Mouse (Mus musculus): Measurements from ENCODE around the gene Tubb1. TPM values are rescaled to one million over a fixed set of nuclear protein-coding genes. Genes with fewer than 3 reads are reported as not detected.

Tubb1 gene
- polyA plus RNA-seq, 1 experiment from 2014 or later = 3.4 TPM

DNA sequence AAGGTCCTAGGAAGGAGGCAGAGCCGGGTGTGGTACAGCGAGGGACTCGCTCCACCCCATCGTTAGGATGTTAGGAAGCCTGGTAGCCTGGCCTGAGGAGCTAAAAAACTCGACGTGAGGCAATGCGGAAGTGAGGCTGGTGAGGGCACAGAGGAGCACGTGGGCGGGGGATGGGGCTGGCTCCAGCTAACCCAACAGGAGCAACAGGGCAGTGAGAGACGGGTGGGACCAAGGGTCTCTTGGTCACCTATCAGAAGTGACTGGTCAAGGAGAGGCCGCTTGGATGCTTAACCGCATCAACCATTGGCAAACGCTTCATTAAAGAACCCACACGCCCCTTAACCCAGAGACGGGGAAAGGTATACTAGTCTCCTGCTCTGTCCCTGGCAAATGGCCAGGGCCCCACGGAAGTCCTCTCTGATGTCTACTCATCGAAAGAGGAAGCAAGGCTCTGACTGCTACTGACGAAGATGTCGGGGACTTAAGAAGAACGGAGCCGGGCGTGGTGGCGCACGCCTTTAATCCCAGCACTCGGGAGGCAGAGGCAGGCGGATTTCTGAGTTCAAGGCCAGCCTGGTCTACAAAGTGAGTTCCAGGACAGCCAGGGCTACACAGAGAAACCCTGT lies 14.3 kb upstream of the Tubb1 start:
- H3K36me3 ChIP-seq = peaks cover 20% of the 10 kb centered on the region; the same call in 1 of the 2 replicates
- H3K9me3 ChIP-seq (replicated peaks) = no peaks in the 10 kb centered on the region
- peaks cover 21% of the 10 kb centered on the region for H3K4me1 ChIP-seq
- ATAC-seq (ENCODE audit: low FRiP score) = no peak
- 92% methylated on average over 26 of the region's 26 CpGs for WGBS
- H3K9ac ChIP-seq = no peak overlapping the region
- no peak overlapping the region for H3K4me2 ChIP-seq (replicated peaks)
- H3K27me3 ChIP-seq = 0 out of 2 replicates have a peak, but pooled peaks cover 5% of the 10 kb centered on the region
- H3K4me3 ChIP-seq = no peak overlapping the region
- H3K27ac ChIP-seq = no peak overlapping the region

DNA sequence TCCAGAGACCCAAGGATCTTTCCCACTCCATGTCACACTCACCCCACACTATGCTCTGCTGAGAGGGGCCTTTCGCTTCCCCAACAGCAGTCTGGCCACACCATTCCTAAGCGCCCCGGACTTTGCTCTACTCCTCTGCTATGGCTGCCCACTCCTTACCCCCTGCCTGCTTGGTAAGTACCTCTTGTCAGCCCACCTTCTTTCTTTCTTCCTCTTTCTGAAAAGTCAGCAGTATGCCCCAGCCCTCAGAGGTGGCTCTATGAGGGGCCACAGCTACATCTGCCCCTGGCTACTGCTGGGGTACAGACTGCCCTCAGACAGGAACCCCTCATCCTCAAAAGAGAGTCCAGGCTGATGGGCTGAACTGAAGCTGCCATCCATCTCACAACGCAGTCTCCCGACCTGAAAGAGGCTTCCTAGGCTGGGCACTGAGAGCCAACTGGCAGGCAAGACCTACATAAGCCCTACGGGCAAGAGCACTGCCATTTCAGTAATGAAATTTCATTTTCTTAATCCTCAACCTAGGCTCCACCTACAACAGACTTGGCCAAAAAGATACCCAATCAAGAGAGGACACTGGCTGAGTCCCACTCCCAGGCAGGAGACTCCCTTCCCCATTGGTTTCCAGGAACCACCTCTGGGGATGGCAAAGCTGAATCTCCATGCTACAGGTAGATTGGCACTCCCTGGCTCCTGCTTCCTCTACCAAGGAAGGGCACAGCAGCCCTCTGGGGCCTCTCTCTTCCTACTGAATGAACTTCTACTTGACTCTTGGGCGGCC lies 13.4 kb upstream of the Tubb1 start:
- Histone ChIP-seq H3K4me3 (no peak overlapping the region), H3K4me2 (replicated peaks) (no peak overlapping the region), H3K4me1 (peaks cover 21% of the 10 kb centered on the region), H3K27me3 (0 out of 2 replicates have a peak, but pooled peaks cover 5% of the 10 kb centered on the region), H3K27ac (no peak overlapping the region), H3K36me3 (peaks cover 20% of the 10 kb centered on the region; the same call in 1 of the 2 replicates), H3K9ac (no peak overlapping the region), H3K9me3 (replicated peaks) (no peaks in the 10 kb centered on the region)
- 96% methylated on average over 7 of the region's 7 CpGs for WGBS
- no peak for ATAC-seq (ENCODE audit: low FRiP score)

DNA sequence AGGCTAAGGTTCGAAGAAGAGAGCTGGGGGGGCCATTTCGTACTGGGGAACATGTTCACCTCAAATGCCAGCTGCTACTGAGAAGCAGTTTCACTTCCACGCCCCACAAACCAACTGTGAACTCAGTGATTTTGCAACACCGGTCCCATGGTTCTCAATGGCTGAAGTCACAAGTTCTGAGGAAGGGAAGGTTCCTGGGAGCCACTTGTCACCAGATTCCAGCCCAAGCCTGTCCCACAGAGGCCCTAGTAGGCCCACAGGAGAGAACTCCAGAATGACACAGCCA lies 12.9 kb upstream of the Tubb1 start:
- 97% methylated on average over 4 of the region's 4 CpGs for WGBS
- no peak overlapping the region for H3K27ac ChIP-seq
- H3K4me1 ChIP-seq = peaks cover 21% of the 10 kb centered on the region
- H3K4me3 ChIP-seq = no peak overlapping the region
- peaks cover 17% of the 10 kb centered on the region; the same call in 1 of the 2 replicates for H3K36me3 ChIP-seq
- H3K27me3 ChIP-seq = 0 out of 2 replicates have a peak, but pooled peaks cover 5% of the 10 kb centered on the region
- peak overlapping the region; percentile 75 for H3K4me2 ChIP-seq (replicated peaks)
- H3K9me3 ChIP-seq (replicated peaks) = no peaks in the 10 kb centered on the region
- ATAC-seq (ENCODE audit: low FRiP score) = no peak
- H3K9ac ChIP-seq = no peak overlapping the region

DNA sequence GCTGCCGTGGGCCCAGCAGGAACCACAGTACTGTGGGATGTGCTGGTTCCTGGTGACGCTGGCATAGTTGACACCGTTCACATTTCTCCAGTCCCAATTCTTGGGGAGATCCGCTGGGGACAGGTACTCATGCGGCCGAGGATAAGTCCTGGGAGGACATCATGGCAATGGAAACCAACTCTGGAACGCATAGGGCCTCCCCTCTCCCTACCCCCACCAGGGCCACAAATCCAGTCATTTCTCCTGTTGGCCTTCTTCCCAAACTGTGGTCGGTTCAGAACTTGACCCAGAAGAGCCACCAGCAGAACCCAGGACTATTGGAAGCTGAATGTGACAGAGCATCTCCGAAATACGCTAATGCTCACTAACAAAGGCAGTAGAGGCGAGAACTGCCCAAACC lies 12.3 kb upstream of the Tubb1 start:
- peak overlapping the region; percentile 65; the same call in 1 of the 2 replicates for H3K9ac ChIP-seq
- H3K36me3 ChIP-seq = peaks cover 13% of the 10 kb centered on the region; the same call in 1 of the 2 replicates
- 69% methylated on average over 11 of the region's 11 CpGs for WGBS
- 0 out of 2 replicates have a peak, but pooled peaks cover 5% of the 10 kb centered on the region for H3K27me3 ChIP-seq
- ATAC-seq (ENCODE audit: low FRiP score) = no peak; the same call in none of the 2 replicates
- peak overlapping the region; percentile 75 for H3K4me2 ChIP-seq (replicated peaks)
- H3K27ac ChIP-seq = 0 out of 2 replicates have a peak overlapping the region, but pooled peaks have one; percentile 55
- H3K4me3 ChIP-seq = peak overlapping the region; percentile 51
- H3K9me3 ChIP-seq (replicated peaks) = no peaks in the 10 kb centered on the region
- peaks cover 24% of the 10 kb centered on the region for H3K4me1 ChIP-seq

DNA sequence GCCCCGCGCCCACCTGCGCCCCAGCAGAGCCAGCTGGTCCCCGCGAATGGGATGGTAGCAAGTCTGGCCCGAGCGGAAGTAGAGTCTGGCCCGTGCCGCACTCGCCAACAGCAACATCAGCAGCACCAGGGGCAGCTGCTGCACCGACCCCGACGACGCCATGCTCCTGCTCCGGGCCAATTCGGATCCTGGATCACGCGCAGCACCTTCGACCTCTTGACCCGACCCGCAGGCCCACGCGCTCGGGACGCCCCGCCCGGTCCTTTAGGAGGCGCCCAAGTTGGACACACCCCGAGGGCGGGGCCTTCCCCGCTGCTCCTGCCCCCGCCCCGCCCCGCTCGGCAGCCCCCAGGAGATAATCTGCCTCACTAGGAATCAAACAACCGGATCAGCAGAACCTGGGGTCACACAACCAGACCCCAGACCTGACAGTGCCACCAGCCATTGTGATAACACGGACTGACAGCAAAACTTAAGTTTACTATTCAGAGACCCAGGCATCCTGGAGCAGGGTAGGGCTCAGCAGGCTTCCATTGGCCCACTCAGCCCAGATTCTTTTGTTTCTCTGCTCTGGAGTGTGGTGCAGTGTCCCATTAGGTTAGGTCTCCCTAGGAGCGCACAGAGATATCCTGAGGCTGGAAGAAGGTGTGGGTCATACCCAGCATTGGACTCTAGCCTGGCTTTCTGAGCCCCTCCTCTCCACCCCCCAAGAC lies 11.6 kb upstream of the Tubb1 start, which contains the start of gene Ctsz:
TSS of gene Ctsz (minus strand) at position 303 of the 713 bp plus-strand sequence.
- peak within 1 kb of the TSS; percentile 65 for H3K9ac ChIP-seq
- peak; percentile 81 for ATAC-seq (ENCODE audit: low FRiP score)
- 0 out of 2 replicates have a peak within 1 kb of the TSS, but pooled peaks have one; percentile 55 for H3K27ac ChIP-seq
- H3K4me3 ChIP-seq = peak within 1 kb of the TSS; percentile 51
- WGBS = under 1% methylated on average over 38 of the region's 38 CpGs
- peak within 1 kb of the TSS; percentile 75 for H3K4me2 ChIP-seq (replicated peaks)
- peaks cover 7% of the 10 kb centered on the region; the same call in 1 of the 2 replicates for H3K36me3 ChIP-seq
- H3K27me3 ChIP-seq = peaks cover 5% of the 10 kb centered on the region; the same call in 1 of the 2 replicates
- H3K9me3 ChIP-seq (replicated peaks) = no peaks in the 10 kb centered on the region
- peaks cover 25% of the 10 kb centered on the region for H3K4me1 ChIP-seq

DNA sequence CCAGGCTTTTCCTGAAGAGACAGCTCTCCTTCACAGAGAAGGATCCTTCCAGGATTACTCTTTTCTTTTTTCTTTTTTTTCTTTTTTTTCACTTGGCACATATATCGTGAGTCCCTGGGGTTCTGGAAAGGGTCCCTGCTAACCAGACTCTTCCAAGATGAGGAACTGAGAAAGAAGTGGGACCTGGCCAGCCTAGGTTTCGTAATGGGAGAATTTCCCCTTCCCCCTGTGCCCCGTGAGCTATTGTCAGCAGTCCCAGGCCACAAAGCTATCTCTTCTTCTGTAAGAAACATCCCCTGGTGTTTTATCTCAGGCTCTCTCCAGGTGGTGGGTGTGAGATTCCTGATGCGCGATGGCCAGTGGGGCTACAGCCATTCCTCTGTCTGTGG lies 11.1 kb upstream of the Tubb1 start:
- Histone ChIP-seq H3K36me3 (peaks cover 7% of the 10 kb centered on the region; the same call in 1 of the 2 replicates), H3K9me3 (replicated peaks) (no peaks in the 10 kb centered on the region), H3K9ac (peak overlapping the region; percentile 65; the same call in 1 of the 2 replicates), H3K27ac (no peak overlapping the region), H3K4me1 (peaks cover 25% of the 10 kb centered on the region), H3K4me2 (replicated peaks) (peak overlapping the region; percentile 75), H3K27me3 (peaks cover 5% of the 10 kb centered on the region; the same call in 1 of the 2 replicates), H3K4me3 (no peak overlapping the region)
- 54% methylated on average over 5 of the region's 5 CpGs for WGBS
- ATAC-seq (ENCODE audit: low FRiP score) = no peak

DNA sequence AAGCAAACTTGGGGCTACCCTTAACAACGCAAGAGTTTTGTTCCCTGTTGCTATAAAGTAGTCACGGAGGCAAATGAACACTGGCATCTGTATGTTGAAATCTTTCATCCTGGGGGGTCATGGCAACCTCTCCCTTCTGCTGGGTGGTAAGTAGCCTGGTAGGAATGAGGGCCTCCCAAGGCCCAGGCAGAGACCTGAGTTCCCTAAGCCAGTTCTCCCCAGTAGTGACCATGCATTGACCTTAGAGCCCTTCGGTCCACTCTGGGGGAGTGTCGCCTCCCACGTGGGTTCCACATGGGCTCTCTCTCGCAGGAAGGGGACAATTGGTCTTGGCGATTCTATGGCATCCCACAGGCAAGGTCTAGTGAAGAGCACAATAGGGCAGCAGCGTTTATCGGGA lies 10.5 kb upstream of the Tubb1 start:
- Histone ChIP-seq H3K4me3 (no peak overlapping the region), H3K27ac (no peak overlapping the region), H3K4me1 (peaks cover 25% of the 10 kb centered on the region), H3K27me3 (peaks cover 5% of the 10 kb centered on the region; the same call in 1 of the 2 replicates), H3K9me3 (replicated peaks) (no peaks in the 10 kb centered on the region), H3K36me3 (peaks cover 7% of the 10 kb centered on the region; the same call in 1 of the 2 replicates), H3K9ac (no peak overlapping the region), H3K4me2 (replicated peaks) (no peak overlapping the region)
- 77% methylated on average over 9 of the region's 9 CpGs for WGBS
- no peak for ATAC-seq (ENCODE audit: low FRiP score)

DNA sequence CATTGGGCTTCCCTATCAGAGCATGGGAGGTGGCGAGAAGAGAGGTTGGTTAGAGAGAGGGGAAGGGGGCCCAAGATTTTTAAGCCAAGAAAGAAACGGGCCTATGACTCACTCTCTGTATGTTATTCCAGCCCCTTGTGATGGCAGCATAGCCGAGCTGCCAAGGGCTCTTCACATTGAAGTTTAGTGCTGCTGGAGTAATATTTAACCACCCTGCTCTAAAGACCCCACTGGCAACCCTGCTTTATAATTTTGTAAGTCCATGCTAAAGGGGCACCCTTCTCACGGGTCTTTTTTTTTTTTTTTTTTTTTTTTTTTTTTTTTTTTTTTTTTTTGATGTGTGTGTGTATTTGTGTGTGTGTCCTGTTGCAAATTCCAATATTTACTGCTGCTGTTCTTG lies 8.6 kb upstream of the Tubb1 start:
- no peak for ATAC-seq (ENCODE audit: low FRiP score)
- H3K36me3 ChIP-seq = no peaks in the 10 kb centered on the region
- H3K9ac ChIP-seq = no peak overlapping the region
- H3K4me1 ChIP-seq = peaks cover 31% of the 10 kb centered on the region
- H3K9me3 ChIP-seq (replicated peaks) = no peaks in the 10 kb centered on the region
- WGBS = 81% methylated on average over 4 of the region's 4 CpGs
- no peak overlapping the region for H3K27ac ChIP-seq
- no peak overlapping the region for H3K4me3 ChIP-seq
- H3K4me2 ChIP-seq (replicated peaks) = no peak overlapping the region
- peaks cover 5% of the 10 kb centered on the region; the same call in 1 of the 2 replicates for H3K27me3 ChIP-seq

DNA sequence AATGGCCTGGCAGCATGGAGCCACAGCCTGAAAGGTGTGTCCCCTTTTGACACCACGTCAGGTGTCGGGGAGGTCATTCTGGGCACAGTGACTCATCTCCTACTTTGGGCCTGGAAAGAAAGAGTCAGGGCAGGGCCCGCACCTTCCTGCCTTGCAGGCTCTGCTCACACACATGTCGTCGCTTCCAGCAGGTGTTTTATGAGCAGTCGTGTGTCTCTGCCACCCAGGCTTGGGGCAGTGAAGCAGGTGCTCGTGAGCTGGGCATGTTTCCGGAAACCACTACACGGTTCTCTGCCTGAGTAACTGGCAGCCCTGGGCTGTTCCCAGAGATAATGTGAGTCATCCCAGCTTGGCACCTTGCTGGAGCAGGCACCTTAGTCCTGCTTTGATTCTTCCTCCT lies 8.0 kb upstream of the Tubb1 start:
- H3K9me3 ChIP-seq (replicated peaks) = no peaks in the 10 kb centered on the region
- peaks cover 30% of the 10 kb centered on the region for H3K4me1 ChIP-seq
- 86% methylated on average over 9 of the region's 9 CpGs for WGBS
- H3K27ac ChIP-seq = no peak overlapping the region
- peaks cover 5% of the 10 kb centered on the region; the same call in 1 of the 2 replicates for H3K27me3 ChIP-seq
- H3K9ac ChIP-seq = no peak overlapping the region
- H3K36me3 ChIP-seq = no peaks in the 10 kb centered on the region
- no peak overlapping the region for H3K4me2 ChIP-seq (replicated peaks)
- no peak overlapping the region for H3K4me3 ChIP-seq
- no peak for ATAC-seq (ENCODE audit: low FRiP score)

DNA sequence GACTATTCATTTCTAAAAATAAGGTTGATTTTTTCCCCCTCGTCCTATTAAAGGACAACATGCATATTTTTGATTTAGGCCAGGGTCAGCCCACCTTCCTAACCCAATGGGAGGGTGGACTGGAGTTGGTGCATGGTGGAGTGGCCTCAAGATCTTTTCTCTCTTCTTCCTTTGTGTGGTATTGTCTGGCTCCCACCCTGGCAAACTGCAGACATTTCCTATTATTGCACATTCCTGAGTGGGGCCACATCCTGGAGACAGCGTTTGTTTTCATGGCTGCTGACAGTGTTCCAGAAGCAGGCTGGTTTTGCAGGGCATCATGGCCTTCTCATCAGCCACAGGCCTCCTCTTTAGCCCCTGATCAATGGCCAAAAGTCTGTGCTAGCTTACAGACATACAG lies 7.4 kb upstream of the Tubb1 start:
- peaks cover 5% of the 10 kb centered on the region; the same call in 1 of the 2 replicates for H3K27me3 ChIP-seq
- H3K36me3 ChIP-seq = no peaks in the 10 kb centered on the region
- no peak overlapping the region for H3K9ac ChIP-seq
- H3K4me3 ChIP-seq = no peak overlapping the region
- ATAC-seq (ENCODE audit: low FRiP score) = no peak
- H3K9me3 ChIP-seq (replicated peaks) = no peaks in the 10 kb centered on the region
- no peak overlapping the region for H3K27ac ChIP-seq
- 43% methylated on average over 2 of the region's 2 CpGs for WGBS
- H3K4me2 ChIP-seq (replicated peaks) = no peak overlapping the region
- H3K4me1 ChIP-seq = peaks cover 24% of the 10 kb centered on the region

DNA sequence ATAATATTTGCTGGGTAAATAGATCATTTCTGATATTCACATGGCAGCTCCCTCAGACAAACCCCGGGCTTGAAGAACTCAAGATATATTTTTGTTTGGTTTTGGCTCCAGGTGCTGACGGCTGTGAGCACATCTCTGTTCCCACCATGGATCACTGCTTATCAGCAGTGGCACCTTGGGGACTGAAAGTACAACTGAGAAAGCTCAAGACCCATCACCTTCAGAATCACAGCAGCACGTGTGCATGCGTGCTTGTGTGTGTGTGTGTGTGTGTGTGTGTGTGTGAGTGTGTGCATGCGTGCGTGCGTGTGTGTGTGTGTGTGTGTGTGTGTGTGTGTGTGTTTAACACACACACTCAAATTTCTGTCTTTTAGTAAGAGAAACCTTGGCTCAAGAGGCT lies 6.1 kb upstream of the Tubb1 start:
- ATAC-seq (ENCODE audit: low FRiP score) = no peak
- no peaks in the 10 kb centered on the region for H3K36me3 ChIP-seq
- H3K27ac ChIP-seq = no peak overlapping the region
- no peak overlapping the region for H3K4me3 ChIP-seq
- peaks cover 12% of the 10 kb centered on the region; the same call in 1 of the 2 replicates for H3K4me1 ChIP-seq
- no peak overlapping the region for H3K4me2 ChIP-seq (replicated peaks)
- H3K9ac ChIP-seq = no peak overlapping the region
- H3K9me3 ChIP-seq (replicated peaks) = no peaks in the 10 kb centered on the region
- 79% methylated on average over 7 of the region's 7 CpGs for WGBS
- H3K27me3 ChIP-seq = peaks cover 5% of the 10 kb centered on the region; the same call in 1 of the 2 replicates

DNA sequence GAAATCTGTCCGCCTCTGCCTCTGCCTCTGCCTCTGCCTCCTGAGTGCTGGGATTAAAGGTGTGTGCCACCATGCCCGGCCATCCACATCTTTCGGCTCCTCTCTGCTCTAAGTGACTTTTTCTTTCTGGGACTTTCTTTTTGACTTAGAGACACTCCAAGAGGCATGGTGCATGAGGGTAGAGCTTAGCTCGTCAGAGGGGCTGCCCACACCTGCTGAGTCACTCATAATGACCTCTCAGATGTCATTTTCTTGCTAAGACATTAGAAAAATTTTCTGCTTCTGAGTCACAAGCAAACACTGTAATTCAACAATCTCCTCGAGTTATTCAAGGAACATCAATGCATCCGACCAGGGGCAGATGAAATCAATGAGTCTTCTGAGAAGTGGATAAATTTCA lies 5.5 kb upstream of the Tubb1 start:
- Histone ChIP-seq H3K27ac (no peak overlapping the region), H3K4me3 (no peak overlapping the region), H3K27me3 (peaks cover under 1% of the 10 kb centered on the region; the same call in 1 of the 2 replicates), H3K36me3 (no peaks in the 10 kb centered on the region), H3K9me3 (replicated peaks) (no peaks in the 10 kb centered on the region), H3K4me1 (peaks cover 12% of the 10 kb centered on the region; the same call in 1 of the 2 replicates), H3K9ac (no peak overlapping the region), H3K4me2 (replicated peaks) (no peak overlapping the region)
- no peak for ATAC-seq (ENCODE audit: low FRiP score)
- 80% methylated on average over 6 of the region's 6 CpGs for WGBS
